9 mouse cellular contexts compared by ENCODE assay signal in the genomic region with DNA sequence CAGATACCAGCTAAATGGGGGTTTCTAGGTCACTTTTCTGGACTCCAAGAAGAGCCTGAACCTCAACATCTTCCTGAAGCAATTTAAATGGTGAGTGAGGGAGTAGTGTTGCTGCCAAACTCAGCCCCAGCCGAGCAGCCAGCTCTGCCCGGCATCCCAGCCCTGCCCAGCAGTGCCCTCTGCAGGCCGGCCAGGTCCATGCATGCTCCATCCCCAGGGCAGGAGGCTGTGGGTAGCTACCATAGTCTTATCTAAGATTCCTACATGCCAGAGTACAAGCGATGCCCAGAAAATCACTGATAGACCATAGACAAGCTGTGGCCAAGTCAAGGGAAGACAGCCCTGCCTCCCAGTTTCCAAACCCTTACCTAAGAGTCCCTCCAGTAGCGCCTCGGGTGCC. TPM values are rescaled to one million over a fixed set of nuclear protein-coding genes. Genes with fewer than 3 reads are reported as not detected.
A peak's percentile ranks its signal among the peaks of the same experiment; 100 is the strongest.
DNase-seq lines count a peak whose midpoint lies in the region; ATAC-seq and TF ChIP-seq lines count a peak whose summit lies in the region.
"Had no signal": no experiment of that assay in that cellular context is flagged by ENCODE, and none has a peak within 500 bp of the region (broad histone marks: within the 10 kb centered on the region; RNA-seq: fewer than 3 reads in every experiment).

No protein-coding gene starts in this region.

- TF ChIP-seq CTCF in bone marrow, adult 2 months (IDR thresholded peaks at IDR 0.05; ENCODE audit: control insufficient read depth, insufficient read depth, low read length): peak; percentile 96

- intact Hi-C loops in heart, postnatal 14 days (cut with DNase I): loop anchor here (1.0 kb wide), 1 partner anchor 53 kb away; no protein-coding TSS in a partner anchor

- no peak for TF ChIP-seq POLR2A in bone marrow, adult 2 months (IDR thresholded peaks at IDR 0.05; ENCODE audit: borderline replicate concordance, control insufficient read depth, low read depth, low read length)

- no peaks in the 10 kb centered on the region for H3K27me3 ChIP-seq in lung, embryonic 15.5 days
- H3K27me3 ChIP-seq: embryonic facial prominence, embryonic 13.5 days had no signal

- H3K4me3 ChIP-seq in bone marrow, adult 2 months (replicated peaks; ENCODE audit: control insufficient read depth, low read depth, low read length): no peak overlapping the region
- H3K4me3 ChIP-seq in lung, embryonic 15.5 days: no peak overlapping the region
- H3K4me3 ChIP-seq: embryonic facial prominence, embryonic 13.5 days had no signal

- no peaks in the 10 kb centered on the region; the same call in 1 of the 2 replicates for H3K36me3 ChIP-seq in lung, embryonic 15.5 days

- peak; percentile 89 for ATAC-seq in CD4-positive, CD25-positive, alpha-beta regulatory T cell, adult 4 months
- 0 out of 2 replicates have a peak, but pooled peaks have one; percentile 53 for ATAC-seq in erythroid progenitor cell, adult 5-6 weeks (replicated peaks; ENCODE audit: low FRiP score, poor library complexity, severe bottlenecking)
- peak; percentile 41; the same call in 1 of the 2 replicates for ATAC-seq in lung, embryonic 15.5 days (ENCODE audit: borderline replicate concordance, extremely low read depth, low FRiP score, low TSS enrichment)

- WGBS in bone marrow, adult 2 months: 37% methylated on average over 6 of the region's 6 CpGs
- WGBS in lung, embryonic 15.5 days: 45% methylated on average over 6 of the region's 6 CpGs

- no peak overlapping the region for H3K4me2 ChIP-seq in lung, embryonic 15.5 days
- H3K4me2 ChIP-seq: embryonic facial prominence, embryonic 13.5 days had no signal

- no peaks in the 10 kb centered on the region for H3K4me1 ChIP-seq in bone marrow, adult 2 months (ENCODE audit: control insufficient read depth, insufficient read depth, low read length)
- peaks cover 4% of the 10 kb centered on the region; the same call in 1 of the 2 replicates for H3K4me1 ChIP-seq in lung, embryonic 15.5 days

- DNase-seq in heart, postnatal 14 days: peak; percentile 84 to 92
- DNase-seq in layer of hippocampus, adult 18-20 months (ENCODE audit: low spot score in 2 of 2): peak; percentile 72 to 84
- DNase-seq in ovary, adult 18-20 months (ENCODE audit: low spot score): peak; percentile 52
- DNase-seq in thymus, postnatal 0 days (ENCODE audit: low spot score): peak; percentile 66

- H3K9me3 ChIP-seq in lung, embryonic 15.5 days: no peaks in the 10 kb centered on the region
- H3K9me3 ChIP-seq: embryonic facial prominence, embryonic 13.5 days had no signal

- H3K9ac ChIP-seq in lung, embryonic 15.5 days: no peak overlapping the region
- H3K9ac ChIP-seq: embryonic facial prominence, embryonic 13.5 days had no signal

- H3K27ac ChIP-seq in bone marrow, adult 2 months (ENCODE audit: control insufficient read depth, insufficient read depth, low read depth, low read length, poor library complexity): no peak overlapping the region
- no peak overlapping the region for H3K27ac ChIP-seq in lung, embryonic 15.5 days
- H3K27ac ChIP-seq: embryonic facial prominence, embryonic 13.5 days had no signal

RNA-seq across cellular contexts. Expression of gene Adssl1, which starts 14.1 kb away (rescaled TPM):
- polyA plus RNA-seq in CD4-positive, CD25-positive, alpha-beta regulatory T cell, adult 4 months (2017; shearing (Covaris generic)): 1 to 10 TPM; 2.0 to 2.3 TPM
- polyA plus RNA-seq in bone marrow, adult 2 months (2011; ENCODE audit: insufficient read depth, insufficient read length, low replicate concordance, missing spikeins): 21.0 and 44.8 TPM in 2 replicates
- total RNA-seq in erythroid progenitor cell, adult 5-6 weeks (2015; ENCODE audit: low replicate concordance): 16.8 and 26.3 TPM in 2 replicates
- 2.0 and 14.9 TPM in 2 replicates for total RNA-seq in erythroid progenitor cell, adult 5-6 weeks (2017; ENCODE audit: low replicate concordance)
- 100 to 1,000 TPM; 119 to 129 TPM for total RNA-seq in heart, postnatal 14 days (2021)
- 10 to 100 TPM; 14.3 to 15.7 TPM for total RNA-seq in layer of hippocampus, adult 18-20 months (2021)
- 8.3 and 9.3 TPM in 2 replicates for polyA plus RNA-seq in lung, embryonic 15.5 days (2015; fragmentation: Nextera tagmentation; extraction: Ambion mirVana)
- 10.1 and 10.6 TPM in 2 replicates for polyA plus RNA-seq in thymus, postnatal 0 days (2015; fragmentation: Nextera tagmentation; extraction: Ambion mirVana)

RNA-seq across cellular contexts. Expression of gene Inf2, which starts 17.2 kb away (rescaled TPM):
- 10 to 100 TPM in 1 of 2 experiments, 1 to 10 TPM in 1; 9.1 to 12.2 TPM for polyA plus RNA-seq in CD4-positive, CD25-positive, alpha-beta regulatory T cell, adult 4 months (2017; shearing (Covaris generic))
- polyA plus RNA-seq in bone marrow, adult 2 months (2011; ENCODE audit: insufficient read depth, insufficient read length, low replicate concordance, missing spikeins): 40.0 and 82.8 TPM in 2 replicates
- 2.1 and 2.2 TPM in 2 replicates for total RNA-seq in erythroid progenitor cell, adult 5-6 weeks (2015; ENCODE audit: low replicate concordance)
- total RNA-seq in erythroid progenitor cell, adult 5-6 weeks (2017; ENCODE audit: low replicate concordance): 1.0 and 1.5 TPM in 2 replicates
- 10 to 100 TPM; 19.8 to 21.5 TPM for total RNA-seq in heart, postnatal 14 days (2021)
- 100 to 1,000 TPM; 105 to 111 TPM for total RNA-seq in layer of hippocampus, adult 18-20 months (2021)
- 3.7 and 4.3 TPM in 2 replicates for polyA plus RNA-seq in lung, embryonic 15.5 days (2015; fragmentation: Nextera tagmentation; extraction: Ambion mirVana)
- polyA plus RNA-seq in thymus, postnatal 0 days (2015; fragmentation: Nextera tagmentation; extraction: Ambion mirVana): 2.2 and 3.1 TPM in 2 replicates

RNA-seq across cellular contexts. Expression of gene Siva1, which starts 38.7 kb away (rescaled TPM):
- polyA plus RNA-seq in CD4-positive, CD25-positive, alpha-beta regulatory T cell, adult 4 months (2017; shearing (Covaris generic)): 10 to 100 TPM; 30.9 to 37.1 TPM
- polyA plus RNA-seq in bone marrow, adult 2 months (2011; ENCODE audit: insufficient read depth, insufficient read length, low replicate concordance, missing spikeins): 47.7 and 81.1 TPM in 2 replicates
- total RNA-seq in erythroid progenitor cell, adult 5-6 weeks (2015; ENCODE audit: low replicate concordance): 62.0 and 125 TPM in 2 replicates
- 136 and 176 TPM in 2 replicates for total RNA-seq in erythroid progenitor cell, adult 5-6 weeks (2017; ENCODE audit: low replicate concordance)
- total RNA-seq in heart, postnatal 14 days (2021): 10 to 100 TPM; 25.4 to 30.9 TPM
- total RNA-seq in layer of hippocampus, adult 18-20 months (2021): 10 to 100 TPM; 23.4 TPM
- polyA plus RNA-seq in lung, embryonic 15.5 days (2015; fragmentation: Nextera tagmentation; extraction: Ambion mirVana): 232 and 246 TPM in 2 replicates
- polyA plus RNA-seq in thymus, postnatal 0 days (2015; fragmentation: Nextera tagmentation; extraction: Ambion mirVana): 174 and 203 TPM in 2 replicates
